Mouse (Mus musculus): ENCODE measurements around the gene Ppp1r9a.

- no peak for TF ChIP-seq POLR2A (IDR thresholded peaks at IDR 0.05; ENCODE audit: low read depth, low read length)
- no peak for TF ChIP-seq CTCF (conservative IDR thresholded peaks at IDR 0.05 in 1 of 2, IDR thresholded peaks at IDR 0.05 in 1 of 2; ENCODE audit: low read depth in 2 of 2, low read length in 2 of 2)
- no peak for TF ChIP-seq ZC3H11A (IDR thresholded peaks at IDR 0.05; ENCODE audit: low read depth, low read length)
- no peak for TF ChIP-seq KAT2A (IDR thresholded peaks at IDR 0.05; ENCODE audit: insufficient replicate concordance, low read length)
- no peak for TF ChIP-seq USF2 (conservative IDR thresholded peaks at IDR 0.05; ENCODE audit: low read depth, low read length)
- TF ChIP-seq UBTF (IDR thresholded peaks at IDR 0.05; ENCODE audit: low read depth, low read length): no peak
- no peak for TF ChIP-seq E2F4 (IDR thresholded peaks at IDR 0.05; ENCODE audit: insufficient replicate concordance, low read depth, low read length)
- TF ChIP-seq HCFC1 (IDR thresholded peaks at IDR 0.05; ENCODE audit: low read depth, low read length): no peak
- TF ChIP-seq ETS1 (conservative IDR thresholded peaks at IDR 0.05; ENCODE audit: low read depth, low read length): no peak
- no peak for TF ChIP-seq MAX (IDR thresholded peaks at IDR 0.05; ENCODE audit: low read length)
- TF ChIP-seq SMC3 (IDR thresholded peaks at IDR 0.05; ENCODE audit: low read depth, low read length): no peak
- TF ChIP-seq CHD2 (IDR thresholded peaks at IDR 0.05; ENCODE audit: low read length): no peak
These were observed 145.3 kb downstream of the Ppp1r9a start for GRCm38 (mm10) chr6:5048025-5048424.

All from CH12.LX (cell line).